Mouse (Mus musculus) left cerebral cortex, postnatal 25 days (tissue): ENCODE results near the gene Btbd1. TPM values are rescaled to one million over a fixed set of nuclear protein-coding genes. Genes with fewer than 3 reads are reported as not detected.
"Not testable (repeated sequence)": the region's sequence is repeated elsewhere in the genome, so short reads cannot be mapped to it uniquely, and the experiment has no call there.

Experiments
- DNase-seq, 2 experiments: peaks; one replicate each; pipeline ENCODE4 v3.0.0; 2022; ENCODE audit warnings: low spot score in 2 of 2, mixed read lengths in 1 of 2
- intact Hi-C: fragments of 180-260 bp; cut with DNase I; formaldehyde crosslinking; loops from one replicate; pipeline ENCODE4 v1.15.1; 2025
- total RNA-seq, 2 experiments: library from RNA; stranded (reverse); gene quantifications; 2 replicates each; pipeline ENCODE4 v1.2.3; 2021

Gene Btbd1
- total RNA-seq, 2 experiments from 2014 or later, result 120 to 123 TPM

- DNase-seq, result peak in 1 of 2 experiments; percentile 50
Observed at GRCm38 (mm10) chr7:81854568-81855307, 25.5 kb upstream of the Btbd1 start.

GRCm38 (mm10) chr7:81851706-81852105, 22.5 kb upstream of the Btbd1 start:
- intact Hi-C loops, result no loop called here

More at GRCm38 (mm10) chr7:81854568-81855307, 25.5 kb upstream of the Btbd1 start:
- intact Hi-C loops, result no loop called here

GRCm38 (mm10) chr7:81850171-81850570, 20.9 kb upstream of the Btbd1 start:
- intact Hi-C loops, result no loop called here
- DNase-seq, result no peak

More at GRCm38 (mm10) chr7:81851706-81852105, 22.5 kb upstream of the Btbd1 start:
- no peak for DNase-seq

GRCm38 (mm10) chr7:81849633-81850032, 20.4 kb upstream of the Btbd1 start:
- no peak for DNase-seq
- intact Hi-C loops, result no loop called here

GRCm38 (mm10) chr7:81849214-81849613, 20.0 kb upstream of the Btbd1 start:
- DNase-seq, result no peak
- intact Hi-C loops, result no loop called here

- intact Hi-C loops, result no loop called here
Observed at GRCm38 (mm10) chr7:81847777-81848176, 18.5 kb upstream of the Btbd1 start.

GRCm38 (mm10) chr7:81847010-81847409, 17.8 kb upstream of the Btbd1 start:
- DNase-seq, result no peak
- intact Hi-C loops, result no loop called here

More at GRCm38 (mm10) chr7:81847777-81848176, 18.5 kb upstream of the Btbd1 start:
- DNase-seq, result no peak

GRCm38 (mm10) chr7:81846008-81846407, 16.8 kb upstream of the Btbd1 start:
- no peak for DNase-seq
- intact Hi-C loops, result no loop called here

GRCm38 (mm10) chr7:81845313-81845712, 16.1 kb upstream of the Btbd1 start:
- DNase-seq, result no peak
- intact Hi-C loops, result no loop called here

- intact Hi-C loops, result no loop called here
Observed at GRCm38 (mm10) chr7:81844801-81845200, 15.6 kb upstream of the Btbd1 start.

GRCm38 (mm10) chr7:81843903-81844302, 14.7 kb upstream of the Btbd1 start:
- intact Hi-C loops, result no loop called here
- DNase-seq, result no peak

More at GRCm38 (mm10) chr7:81844801-81845200, 15.6 kb upstream of the Btbd1 start:
- DNase-seq, result no peak

- intact Hi-C loops, result no loop called here
- no peak for DNase-seq
Observed at GRCm38 (mm10) chr7:81842998-81843397, 13.8 kb upstream of the Btbd1 start.

- DNase-seq, result no peak
- intact Hi-C loops, result no loop called here
Observed at GRCm38 (mm10) chr7:81842141-81842540, 12.9 kb upstream of the Btbd1 start.

- intact Hi-C loops, result no loop called here
- DNase-seq, result no peak
Observed at GRCm38 (mm10) chr7:81841439-81841838, 12.2 kb upstream of the Btbd1 start.

GRCm38 (mm10) chr7:81840661-81841181, 11.5 kb upstream of the Btbd1 start:
- intact Hi-C loops, result no loop called here
- peak in 1 of 2 experiments; percentile 88 for DNase-seq

- intact Hi-C loops, result no loop called here
- no peak for DNase-seq
Observed at GRCm38 (mm10) chr7:81839746-81840145, 10.5 kb upstream of the Btbd1 start.

- DNase-seq, intact Hi-C loops: not testable (repeated sequence)
Observed at GRCm38 (mm10) chr7:81837771-81838170, 8.5 kb upstream of the Btbd1 start.

- intact Hi-C loops, result no loop called here
Observed at GRCm38 (mm10) chr7:81835430-81835829, 6.2 kb upstream of the Btbd1 start.

GRCm38 (mm10) chr7:81834847-81835246, 5.6 kb upstream of the Btbd1 start:
- no peak for DNase-seq
- intact Hi-C loops, result no loop called here

More at GRCm38 (mm10) chr7:81835430-81835829, 6.2 kb upstream of the Btbd1 start:
- DNase-seq, result no peak

GRCm38 (mm10) chr7:81828681-81829378, 401 bp downstream of the Btbd1 start:
- intact Hi-C loops, result loop anchor here (1.0 kb wide), 2 partner anchors 31 to 40 kb away; partner anchors contain the start of gene 3110040N11Rik
- peak; percentile 48 to 50 for DNase-seq
